Mouse (Mus musculus): ENCODE measurements around the gene Pakap. TPM values are rescaled to one million over a fixed set of nuclear protein-coding genes. Genes with fewer than 3 reads are reported as not detected.

Pakap gene
- polyA plus RNA-seq (2014; fragmentation: Illumina TruSeq; extraction: RNeasy Lipid Tissue Mini Kit (QIAGEN cat#74804); ENCODE audit: low read depth, low replicate concordance) = 3.5 TPM

GRCm38 (mm10) chr4:57567666-57568206, at the start of gene Pakap:
TSS of gene Pakap (plus strand) at chr4:57568179.

GRCm38 (mm10) chr4:57717354-57717753, 149.4 kb downstream of the Pakap start, which contains the start of gene Akap2:
TSS of gene Akap2 (plus strand) at chr4:57717657.

GRCm38 (mm10) chr4:57916201-57916661, 348.3 kb downstream of the Pakap start, which contains the start of gene D630039A03Rik:
TSS of gene D630039A03Rik (minus strand) at chr4:57916297.

Other genes with a start within 250 kb of the Pakap start
- gene Palm2, start 133.9 kb upstream of the Pakap start, polyA plus RNA-seq (2014; fragmentation: Illumina TruSeq; extraction: RNeasy Lipid Tissue Mini Kit (QIAGEN cat#74804); ENCODE audit: low read depth, low replicate concordance) = 3.7 TPM
- 33.7 TPM for gene Akap2, start 149.5 kb downstream of the Pakap start, polyA plus RNA-seq (2014; fragmentation: Illumina TruSeq; extraction: RNeasy Lipid Tissue Mini Kit (QIAGEN cat#74804); ENCODE audit: low read depth, low replicate concordance)

Measured in adipose tissue, adult 10 weeks (tissue).